Mouse (Mus musculus) embryonic facial prominence, embryonic 10.5 days (tissue): ENCODE data around the gene Flt3l. TPM values are rescaled to one million over a fixed set of nuclear protein-coding genes. Genes with fewer than 3 reads are reported as not detected.
"Not testable (repeated sequence)": the region's sequence is repeated elsewhere in the genome, so short reads cannot be mapped to it uniquely, and the experiment has no call there.

ENCODE experiments used
- DNase-seq: peaks from one replicate; pipeline ENCODE4 v3.0.0-alpha.2; 2017; ENCODE audit warnings: low spot score
- H3K27ac ChIP-seq: fragments of 300-500 bp; sonication (generic); replicated peaks from 2 replicates; pipeline ENCODE4 v1.5.1; 2016; ENCODE audit warnings: mild to moderate bottlenecking
- H3K27me3 ChIP-seq: fragments of 300-500 bp; sonication (generic); replicated peaks from 2 replicates; pipeline ENCODE4 v1.6.1; 2016; ENCODE audit warnings: low read depth, mild to moderate bottlenecking; ENCODE audit not compliant: poor library complexity, severe bottlenecking
- H3K36me3 ChIP-seq: fragments of 300-500 bp; sonication (generic); replicated peaks from 2 replicates; pipeline ENCODE4 v1.6.1; 2016; ENCODE audit warnings: mild to moderate bottlenecking, moderate library complexity
- H3K4me1 ChIP-seq: fragments of 300-500 bp; sonication (generic); 2 replicates; pipeline ENCODE4 v1.6.1; 2016
- H3K4me3 ChIP-seq: fragments of 300-500 bp; sonication (generic); 2 replicates; pipeline ENCODE4 v1.5.1; 2016; ENCODE audit warnings: mild to moderate bottlenecking, moderate library complexity
- H3K9me3 ChIP-seq: fragments of 300-500 bp; sonication (generic); 2 replicates; pipeline ENCODE4 v1.6.1; 2016; ENCODE audit warnings: mild to moderate bottlenecking
- WGBS: fragments of 180-500 bp; shearing (Covaris S2); methylation state at CpG from one replicate; pipeline ENCODE4 v1.1.7; 2016; 5-methylcytosine and 5-hydroxymethylcytosine counted together
- polyA plus RNA-seq: library from polyadenylated mRNA; unstranded; fragments of >200 nt; fragmentation: Nextera tagmentation; extraction: Ambion mirVana; gene quantifications from 2 replicates; pipeline ENCODE4 v1.2.1, GENCODE M21; 2016

Gene Flt3l
- polyA plus RNA-seq, 1 experiment from 2014 or later, result 1.8 TPM

DNA sequence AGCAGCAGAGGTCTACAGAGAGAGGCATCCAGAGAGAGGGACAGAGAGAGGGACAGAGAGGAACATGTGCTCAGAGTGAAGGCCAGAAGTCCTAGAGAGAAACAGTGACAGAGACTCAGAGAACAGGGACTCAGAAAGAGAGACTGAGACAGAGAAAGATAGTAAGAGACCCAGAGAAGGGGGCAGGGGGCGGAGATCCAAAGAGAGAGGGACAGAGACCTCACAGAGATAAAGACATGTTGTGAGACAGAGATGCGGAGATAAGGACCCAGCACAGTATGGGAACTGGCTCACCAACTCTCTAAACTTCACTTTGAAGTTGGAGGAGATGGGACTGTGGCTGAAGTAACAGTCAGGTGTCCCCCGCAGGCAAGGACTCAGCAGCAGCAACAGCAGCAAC lies 862 bp downstream of the Flt3l start:
- 78% methylated on average over 3 of the region's 3 CpGs for WGBS

DNA sequence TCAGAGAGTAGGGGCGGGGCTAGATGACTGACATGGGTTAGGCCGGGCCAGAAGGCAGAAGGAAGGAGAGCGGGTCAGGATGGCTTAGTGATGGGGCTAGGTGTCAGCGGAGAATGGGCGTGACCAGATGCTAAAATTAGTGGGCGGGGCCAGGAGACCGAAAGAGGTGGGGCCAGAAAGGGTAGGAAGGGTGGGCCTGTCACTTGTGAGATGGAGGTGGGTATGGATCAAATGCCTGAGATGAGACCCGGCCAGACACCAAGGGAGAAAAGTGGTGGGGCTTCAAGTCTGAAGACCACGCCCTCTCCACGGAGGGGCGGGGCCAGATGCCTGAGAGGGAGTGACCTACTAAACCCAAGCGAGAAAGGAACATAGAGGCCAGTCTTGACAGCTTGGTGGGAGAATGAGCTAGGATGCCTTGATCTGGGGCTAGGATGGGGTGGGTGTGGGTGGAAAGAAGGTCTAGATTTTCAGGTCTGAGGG lies 1.6 kb downstream of the Flt3l start:
- no peak overlapping the region for H3K27ac ChIP-seq
- peak overlapping the region; percentile 63; the same call in 1 of the 2 replicates for H3K4me3 ChIP-seq
- H3K9me3 ChIP-seq, result no peaks in the 10 kb centered on the region
- peaks cover 37% of the 10 kb centered on the region for H3K27me3 ChIP-seq
- WGBS, result 5% methylated on average over 12 of the region's 12 CpGs
- no peaks in the 10 kb centered on the region for H3K36me3 ChIP-seq
- DNase-seq, result peak; percentile 48
- peaks cover 31% of the 10 kb centered on the region for H3K4me1 ChIP-seq

More for the DNA sequence above, 862 bp downstream of the Flt3l start:
- H3K9me3 ChIP-seq, result no peaks in the 10 kb centered on the region
- H3K4me3 ChIP-seq, result peak overlapping the region; percentile 63
- no peak for DNase-seq
- H3K27ac ChIP-seq, result 0 out of 2 replicates have a peak overlapping the region, but pooled peaks have one; percentile 63
- peaks cover 27% of the 10 kb centered on the region for H3K4me1 ChIP-seq
- no peaks in the 10 kb centered on the region; the same call in 1 of the 2 replicates for H3K36me3 ChIP-seq
- peaks cover 37% of the 10 kb centered on the region for H3K27me3 ChIP-seq

GRCm38 (mm10) chr7:45133446-45134159 lies 2.6 kb downstream of the Flt3l start:
- H3K4me1 ChIP-seq, result peaks cover 35% of the 10 kb centered on the region
- no peaks in the 10 kb centered on the region for H3K9me3 ChIP-seq
- WGBS, result 75% methylated on average over 8 of the region's 8 CpGs
- H3K4me3 ChIP-seq, result no peak overlapping the region
- no peak for DNase-seq
- H3K27me3 ChIP-seq, result peaks cover 37% of the 10 kb centered on the region
- H3K27ac ChIP-seq, result no peak overlapping the region; the same call in 1 of the 2 replicates
- H3K36me3 ChIP-seq, result no peaks in the 10 kb centered on the region

- peaks cover 11% of the 10 kb centered on the region for H3K36me3 ChIP-seq
- H3K27me3 ChIP-seq, result peaks cover 29% of the 10 kb centered on the region
- no peak for DNase-seq
- peak overlapping the region; percentile 28; the same call in 1 of the 2 replicates for H3K4me3 ChIP-seq
- H3K27ac ChIP-seq, result 0 out of 2 replicates have a peak overlapping the region, but pooled peaks have one; percentile 37
- H3K9me3 ChIP-seq, result no peaks in the 10 kb centered on the region
- peaks cover 42% of the 10 kb centered on the region for H3K4me1 ChIP-seq
- 82% methylated on average over 11 of the region's 11 CpGs for WGBS
Observed at GRCm38 (mm10) chr7:45131850-45132249, 4.4 kb downstream of the Flt3l start.

DNA sequence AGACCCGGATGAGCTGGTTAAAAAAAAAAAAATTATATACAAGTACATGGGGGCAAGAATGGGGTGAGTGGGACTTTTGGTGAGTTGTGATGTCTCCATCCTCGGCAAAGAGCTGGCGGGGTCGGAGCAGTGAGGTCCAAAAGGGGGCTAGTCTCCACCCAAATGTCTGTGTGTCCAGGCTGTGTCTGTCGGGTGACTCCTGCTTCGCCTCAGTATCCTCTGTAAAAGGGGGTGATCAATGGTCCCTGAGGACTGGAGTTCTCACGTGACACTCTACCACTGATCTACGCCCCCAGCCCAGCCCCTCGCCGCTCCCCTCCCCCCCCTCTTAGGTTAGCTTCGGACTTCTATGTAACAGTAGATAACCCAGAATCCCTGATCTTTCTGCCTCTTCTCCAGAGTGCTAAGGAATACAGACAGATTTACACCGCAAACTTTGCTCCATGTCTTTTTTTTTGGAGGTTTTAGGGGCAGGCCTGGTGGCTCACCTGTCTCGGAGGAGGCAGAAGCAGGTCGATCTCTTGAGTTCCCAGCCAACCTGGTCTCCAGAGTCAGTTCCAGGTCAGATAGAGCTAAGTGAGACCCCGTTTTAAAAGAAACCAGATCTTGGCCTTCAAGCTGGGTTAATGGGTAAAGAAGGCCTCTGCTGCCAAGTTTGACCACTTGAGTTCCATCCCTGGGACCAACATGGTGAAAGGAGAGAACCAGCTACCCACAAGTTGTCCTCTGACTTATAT lies 6.3 kb downstream of the Flt3l start:
- Histone ChIP-seq H3K9me3 (no peaks in the 10 kb centered on the region), H3K4me3 (peak overlapping the region; percentile 88), H3K27me3 (peaks cover 12% of the 10 kb centered on the region), H3K27ac (peak overlapping the region; percentile 100), H3K36me3 (peaks cover 30% of the 10 kb centered on the region), H3K4me1 (peaks cover 53% of the 10 kb centered on the region)
- 56% methylated on average over 15 of the region's 15 CpGs for WGBS
- DNase-seq, result peak; percentile 36

- Histone ChIP-seq H3K4me3 (peak overlapping the region; percentile 88), H3K27ac (peak overlapping the region; percentile 100), H3K36me3 (peaks cover 31% of the 10 kb centered on the region), H3K9me3 (no peaks in the 10 kb centered on the region), H3K4me1 (peaks cover 53% of the 10 kb centered on the region), H3K27me3 (peaks cover 5% of the 10 kb centered on the region; the same call in 1 of the 2 replicates)
- under 1% methylated on average over 17 of the region's 17 CpGs for WGBS
- peak; percentile 80 for DNase-seq
Observed at GRCm38 (mm10) chr7:45129318-45129717, 6.9 kb downstream of the Flt3l start.

DNA sequence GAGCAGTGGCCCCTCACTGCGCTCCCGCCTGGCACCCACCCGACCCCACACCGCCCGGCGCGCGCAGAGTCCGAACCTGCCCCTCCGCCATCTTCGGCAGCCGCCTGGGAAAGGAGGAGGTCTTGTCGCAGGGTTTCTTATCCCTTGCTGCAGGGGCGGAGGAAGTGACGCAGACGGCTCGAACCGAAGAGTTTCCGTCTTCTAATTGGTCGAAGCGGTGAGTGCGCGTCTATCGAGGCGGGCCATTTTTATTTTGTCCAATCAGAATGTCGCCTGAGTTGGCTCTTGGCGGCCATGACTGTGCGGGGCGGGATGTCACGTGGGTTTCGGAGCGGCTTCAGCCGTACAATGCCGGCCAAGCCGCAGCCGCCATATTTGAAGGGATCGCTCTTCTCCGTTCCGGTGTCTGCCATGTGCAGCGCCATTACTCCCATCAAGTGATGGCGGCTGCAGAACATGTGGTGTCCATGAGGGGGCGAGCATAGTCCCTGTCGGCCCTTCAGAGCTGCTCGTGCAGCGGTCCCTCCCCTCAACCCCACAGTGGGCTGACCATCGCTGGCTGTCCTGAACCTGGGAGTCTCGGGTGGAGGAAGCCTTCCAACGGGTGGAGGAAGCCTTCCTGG lies 7.5 kb downstream of the Flt3l start, which contains the start of gene Rpl13a:
Gene Rpl13a, minus strand, starts transcription at position 138 of the 623 bp plus-strand sequence.
- WGBS, result under 1% methylated on average over 48 of the region's 48 CpGs
- peak within 1 kb of the TSS; percentile 88 for H3K4me3 ChIP-seq

GRCm38 (mm10) chr7:45127700-45128224 lies 8.5 kb downstream of the Flt3l start:
- Histone ChIP-seq H3K36me3 (peaks cover 40% of the 10 kb centered on the region), H3K4me3 (peak overlapping the region; percentile 88), H3K27ac (peak overlapping the region; percentile 100), H3K27me3 (0 out of 2 replicates have a peak, but pooled peaks cover 4% of the 10 kb centered on the region), H3K9me3 (no peaks in the 10 kb centered on the region), H3K4me1 (peaks cover 52% of the 10 kb centered on the region)
- 2% methylated on average over 6 of the region's 6 CpGs for WGBS
- DNase-seq, result peak; percentile 30

More for the DNA sequence above, 7.5 kb downstream of the Flt3l start, which contains the start of gene Rpl13a:
- DNase-seq, result peak; percentile 98
- H3K27me3 ChIP-seq, result 0 out of 2 replicates have a peak, but pooled peaks cover 4% of the 10 kb centered on the region
- peak within 1 kb of the TSS; percentile 100 for H3K27ac ChIP-seq
- H3K9me3 ChIP-seq, result no peaks in the 10 kb centered on the region
- H3K4me1 ChIP-seq, result peaks cover 48% of the 10 kb centered on the region
- peaks cover 31% of the 10 kb centered on the region for H3K36me3 ChIP-seq

DNA sequence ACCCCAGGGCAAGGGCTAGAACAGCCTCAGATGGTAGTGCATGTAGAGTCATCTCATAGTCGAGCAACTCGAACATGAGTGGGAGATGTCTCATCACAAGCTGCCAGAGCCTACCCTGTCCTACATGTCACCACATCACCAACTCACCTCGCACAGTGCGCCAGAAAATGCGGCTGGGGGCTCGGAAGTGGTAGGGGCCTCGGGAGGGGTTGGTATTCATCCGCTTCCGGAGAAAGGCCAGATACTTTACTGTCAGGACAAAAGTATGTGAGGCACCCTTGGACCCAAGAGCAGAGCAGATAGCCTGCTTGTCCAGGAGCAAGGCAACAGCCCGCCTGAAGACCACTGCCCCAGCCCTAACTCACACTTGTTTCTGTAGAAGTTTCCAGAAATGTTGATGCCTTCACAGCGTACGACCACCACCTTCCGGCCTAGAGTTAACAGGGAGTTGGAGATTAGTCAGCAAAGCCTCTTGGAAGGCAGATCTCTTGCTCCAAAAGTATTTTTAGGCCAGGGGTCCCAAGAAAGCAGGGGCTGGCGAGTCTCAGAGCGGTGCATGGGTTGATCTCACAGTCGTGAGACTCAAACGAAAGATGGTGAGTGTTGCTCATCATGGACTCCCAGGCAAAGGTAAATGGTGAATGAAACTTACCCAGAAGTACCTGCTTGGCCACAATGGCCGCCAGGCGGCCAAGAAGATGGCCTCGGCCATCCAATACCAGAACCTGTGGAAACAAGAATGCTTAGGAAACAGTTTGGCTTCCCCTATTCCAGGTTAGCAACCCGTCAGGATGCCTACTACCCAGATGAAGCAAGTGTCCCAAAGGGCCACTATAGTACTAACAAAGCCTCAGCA lies 9.2 kb downstream of the Flt3l start:
- H3K9me3 ChIP-seq, result no peaks in the 10 kb centered on the region
- peak overlapping the region; percentile 100 for H3K27ac ChIP-seq
- H3K27me3 ChIP-seq, result 0 out of 2 replicates have a peak, but pooled peaks cover 2% of the 10 kb centered on the region
- H3K36me3 ChIP-seq, result peaks cover 47% of the 10 kb centered on the region
- peak overlapping the region; percentile 88 for H3K4me3 ChIP-seq
- H3K4me1 ChIP-seq, result peaks cover 57% of the 10 kb centered on the region
- DNase-seq, result peak; percentile 49
- 50% methylated on average over 21 of the region's 21 CpGs for WGBS

DNA sequence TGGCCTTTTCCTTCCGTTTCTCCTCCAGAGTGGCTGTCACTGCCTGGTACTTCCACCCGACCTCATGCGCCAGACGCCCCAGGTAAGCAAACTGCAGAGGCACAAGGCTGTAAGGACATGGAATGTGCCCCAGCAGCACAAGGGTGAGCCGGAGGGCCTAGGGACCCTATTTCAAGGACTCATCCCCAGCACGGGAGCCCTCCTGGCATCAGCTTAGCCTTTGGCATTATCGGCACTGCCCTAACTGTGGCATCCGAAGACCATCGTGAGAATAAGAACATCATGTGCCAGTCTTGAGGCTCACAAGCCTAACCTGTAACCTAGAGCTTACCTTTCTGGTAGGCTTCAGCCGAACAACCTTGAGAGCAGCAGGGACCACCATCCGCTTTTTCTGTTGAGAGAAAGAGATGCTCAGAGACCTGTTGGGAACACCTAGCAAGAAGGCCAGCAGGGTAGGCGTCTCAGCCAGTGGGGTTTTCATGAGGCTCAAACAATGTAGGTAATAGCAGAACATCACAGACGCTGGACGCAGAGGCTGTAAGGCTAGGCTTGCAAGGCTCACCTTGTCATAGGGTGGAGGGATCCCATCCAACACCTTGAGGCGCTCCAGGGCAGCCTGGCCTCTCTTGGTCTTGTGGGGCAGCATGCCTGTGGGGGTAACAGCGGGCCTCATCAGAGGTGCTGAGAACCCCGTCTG lies 9.9 kb downstream of the Flt3l start:
- Histone ChIP-seq H3K9me3 (no peaks in the 10 kb centered on the region), H3K4me1 (peaks cover 64% of the 10 kb centered on the region), H3K27ac (peak overlapping the region; percentile 100), H3K27me3 (no peaks in the 10 kb centered on the region), H3K36me3 (peaks cover 55% of the 10 kb centered on the region), H3K4me3 (peak overlapping the region; percentile 88)
- WGBS, result 77% methylated on average over 17 of the region's 17 CpGs
- no peak for DNase-seq

DNA sequence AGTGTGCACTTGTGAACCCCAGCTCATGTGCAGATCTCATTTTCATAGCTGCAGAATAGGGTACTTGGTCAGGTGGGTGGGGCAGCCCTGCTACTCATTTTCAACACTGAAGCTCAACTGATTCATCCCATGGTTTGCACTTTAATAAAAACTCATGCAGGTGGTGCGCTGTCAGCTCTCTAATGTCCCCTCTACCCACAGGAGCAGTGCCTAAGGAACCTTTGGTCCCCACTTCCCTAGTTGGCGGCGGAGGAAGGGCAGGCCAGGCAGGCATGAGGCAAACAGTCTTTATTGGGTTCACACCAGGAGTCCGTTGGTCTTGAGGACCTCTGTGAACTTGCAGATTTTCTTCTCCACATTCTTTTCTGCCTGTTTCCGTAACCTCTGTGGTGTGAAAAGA lies 10.6 kb downstream of the Flt3l start:
- not testable (repeated sequence) for H3K27me3 ChIP-seq, H3K9me3 ChIP-seq
- H3K4me3 ChIP-seq, result peak overlapping the region; percentile 88
- peak; percentile 23 for DNase-seq
- WGBS, result 63% methylated on average over 5 of the region's 5 CpGs
- H3K27ac ChIP-seq, result peak overlapping the region; percentile 100
- peaks cover 61% of the 10 kb centered on the region for H3K36me3 ChIP-seq
- H3K4me1 ChIP-seq, result peaks cover 66% of the 10 kb centered on the region
